Comparison of ENCODE assay signal across 29 mouse cellular contexts in genomic region chr12:31159378-31159777, GRCm38 (mm10).
DNase-seq lines count a peak whose midpoint lies in the region; ATAC-seq lines count a peak whose summit lies in the region.
"Had no signal": no experiment of that assay in that cellular context is flagged by ENCODE, and none has a peak within 500 bp of the region (broad histone marks: within the 10 kb centered on the region; RNA-seq: fewer than 3 reads in every experiment).

No protein-coding gene starts in this region.

- no peak overlapping the region for H3K9ac ChIP-seq in kidney, embryonic 16.5 days (replicated peaks; ENCODE audit: low read length)
- H3K9ac ChIP-seq in lung, embryonic 16.5 days (ENCODE audit: low read length): no peak overlapping the region
- H3K9ac ChIP-seq: embryonic facial prominence, embryonic 13.5 days; embryonic facial prominence, embryonic 15.5 days; forebrain, embryonic 12.5 days had no signal

- DNase-seq in heart, adult 11 months: peak; percentile 67
- no peak for DNase-seq in heart, adult 9 months (ENCODE audit: low spot score in 2 of 2)
- DNase-seq in kidney, postnatal 25 days: no peak
- no peak for DNase-seq in lung, postnatal 36 days
- DNase-seq in limb, embryonic 10.5 days (ENCODE audit: low spot score): peak; percentile 19
- DNase-seq in adrenal gland, postnatal 10 days: no peak
- DNase-seq: adrenal gland, adult 8-10 months; adrenal gland, postnatal 25 days; B cell, adult 2 months; cerebellum, adult 11 months; cerebellum, adult 18-20 months; cerebellum, adult 8-10 months; cerebellum, adult 9-11 months; cerebellum, postnatal 14 days; cerebellum, postnatal 36 days; embryo, embryonic 11 days had no signal

- no peak overlapping the region for H3K4me2 ChIP-seq in kidney, embryonic 16.5 days (replicated peaks; ENCODE audit: low read depth, low read length)
- no peak overlapping the region for H3K4me2 ChIP-seq in lung, embryonic 16.5 days (ENCODE audit: low read depth, low read length)
- H3K4me2 ChIP-seq: embryonic facial prominence, embryonic 13.5 days; embryonic facial prominence, embryonic 15.5 days; forebrain, embryonic 12.5 days had no signal

- no peak overlapping the region for H3K4me3 ChIP-seq in kidney, embryonic 16.5 days (ENCODE audit: low read length)
- no peak overlapping the region for H3K4me3 ChIP-seq in lung, embryonic 16.5 days (ENCODE audit: low read length)
- H3K4me3 ChIP-seq in limb, embryonic 10.5 days: no peak overlapping the region
- H3K4me3 ChIP-seq: embryonic facial prominence, embryonic 13.5 days; embryonic facial prominence, embryonic 15.5 days; erythroblast, embryonic 14.5 days; forebrain, embryonic 10.5 days; forebrain, embryonic 12.5 days had no signal

- no peaks in the 10 kb centered on the region for H3K9me3 ChIP-seq in kidney, embryonic 16.5 days (ENCODE audit: low read length)
- no peaks in the 10 kb centered on the region for H3K9me3 ChIP-seq in lung, embryonic 16.5 days (ENCODE audit: control insufficient read depth, low read length)
- no peaks in the 10 kb centered on the region for H3K9me3 ChIP-seq in limb, embryonic 10.5 days (replicated peaks)
- H3K9me3 ChIP-seq: embryonic facial prominence, embryonic 13.5 days; embryonic facial prominence, embryonic 15.5 days; forebrain, embryonic 10.5 days; forebrain, embryonic 12.5 days; G1E had no signal

- 73% methylated on average over 7 of the region's 7 CpGs for WGBS in kidney, embryonic 16.5 days
- 45% methylated on average over 7 of the region's 7 CpGs for WGBS in lung, embryonic 16.5 days
- 80% methylated on average over 7 of the region's 7 CpGs for WGBS in limb, embryonic 10.5 days

- no peak for ATAC-seq in kidney, embryonic 16.5 days (ENCODE audit: low FRiP score, low TSS enrichment)
- peak; percentile 42 for ATAC-seq in lung, embryonic 16.5 days (ENCODE audit: low read depth)
- ATAC-seq: activated CD4-positive, CD25-positive, alpha-beta regulatory T cell, adult 4 months; CD4-positive, CD25-positive, alpha-beta regulatory T cell, adult 4 months; forebrain, embryonic 14.5 days; Patski had no signal

- H3K27me3 ChIP-seq in kidney, embryonic 16.5 days (ENCODE audit: insufficient read depth, low read length): no peaks in the 10 kb centered on the region
- no peaks in the 10 kb centered on the region for H3K27me3 ChIP-seq in lung, embryonic 16.5 days (ENCODE audit: control insufficient read depth, insufficient read depth, low read depth, low read length)
- H3K27me3 ChIP-seq in limb, embryonic 10.5 days (ENCODE audit: low read depth, poor library complexity, severe bottlenecking): no peaks in the 10 kb centered on the region
- H3K27me3 ChIP-seq: CH12.LX; embryonic facial prominence, embryonic 13.5 days; embryonic facial prominence, embryonic 15.5 days; forebrain, embryonic 12.5 days; Patski had no signal

- peaks cover 18% of the 10 kb centered on the region; the same call in 1 of the 2 replicates for H3K4me1 ChIP-seq in kidney, embryonic 16.5 days (ENCODE audit: insufficient read depth, low read length)
- peaks cover 12% of the 10 kb centered on the region for H3K4me1 ChIP-seq in lung, embryonic 16.5 days (replicated peaks; ENCODE audit: control insufficient read depth, insufficient read depth, low read length)
- H3K4me1 ChIP-seq in limb, embryonic 10.5 days: no peaks in the 10 kb centered on the region
- H3K4me1 ChIP-seq: embryonic facial prominence, embryonic 15.5 days; forebrain, embryonic 10.5 days; forebrain, embryonic 12.5 days had no signal

- no peaks in the 10 kb centered on the region for H3K36me3 ChIP-seq in kidney, embryonic 16.5 days (ENCODE audit: insufficient read depth, low read length)
- H3K36me3 ChIP-seq in lung, embryonic 16.5 days (ENCODE audit: control insufficient read depth, insufficient read depth, low read length): no peaks in the 10 kb centered on the region
- H3K36me3 ChIP-seq in limb, embryonic 10.5 days: no peaks in the 10 kb centered on the region
- H3K36me3 ChIP-seq: embryonic facial prominence, embryonic 13.5 days; embryonic facial prominence, embryonic 15.5 days; forebrain, embryonic 10.5 days; forebrain, embryonic 12.5 days; G1E had no signal

- 0 out of 2 replicates have a peak overlapping the region, but pooled peaks have one; percentile 46 for H3K27ac ChIP-seq in kidney, embryonic 16.5 days (ENCODE audit: low read length)
- no peak overlapping the region for H3K27ac ChIP-seq in lung, embryonic 16.5 days (ENCODE audit: low read length)
- no peak overlapping the region for H3K27ac ChIP-seq in limb, embryonic 10.5 days
- H3K27ac ChIP-seq: embryonic facial prominence, embryonic 13.5 days; embryonic facial prominence, embryonic 15.5 days; forebrain, embryonic 10.5 days; forebrain, embryonic 12.5 days had no signal

Comparison
In these comparisons a context has a peak if more than half of its experiments do, and no peak if none do; other contexts are left out.
1. DNase-seq: peak in heart, adult 11 months (single experiment) and limb, embryonic 10.5 days (single experiment); none in heart, adult 9 months (0 of 2), kidney, postnatal 25 days (0 of 2), lung, postnatal 36 days (single experiment) and adrenal gland, postnatal 10 days (single experiment).